Mouse (Mus musculus) ES-E14 (cell line): ENCODE measurements at regions not wholly inside any gene's neighbourhood (a gene's known extent, or its start where the extent isn't known, plus 50 kb on each side); places are given as distances from the start of the nearest gene placed in this dataset.

ENCODE experiments used
- DNase-seq: peaks from one replicate; pipeline ENCODE4 v3.0.0-alpha.2; 2013; ENCODE audit warnings: low read depth, low spot score
- H3K27ac ChIP-seq: 2 replicates; pipeline ENCODE4 v1.5.1; 2012; ENCODE audit warnings: low read depth, mild to moderate bottlenecking, low read length, moderate library complexity, mixed read lengths; ENCODE audit not compliant: poor library complexity, insufficient read depth, severe bottlenecking
- H3K36me3 ChIP-seq: 2 replicates; pipeline ENCODE4 v1.6.1; 2012; ENCODE audit warnings: mild to moderate bottlenecking, low read length, moderate library complexity, mixed read lengths; ENCODE audit not compliant: control insufficient read depth, poor library complexity, insufficient read depth, severe bottlenecking
- H3K4me1 ChIP-seq, 2 experiments: fragments of 150-350 bp in 1 of 2; sonication (generic) in 1 of 2; 2 replicates each; pipeline ENCODE4 v1.6.1; 2012; ENCODE audit warnings: low read length in 2 of 2, mild to moderate bottlenecking in 1 of 2, mixed read lengths in 1 of 2; ENCODE audit not compliant: control insufficient read depth in 2 of 2, insufficient read depth in 2 of 2, poor library complexity in 1 of 2
- H3K4me3 ChIP-seq, 2 experiments: fragments of 150-350 bp in 1 of 2; sonication (generic) in 1 of 2; 2 replicates each; pipeline ENCODE4 v1.5.1; 2012; ENCODE audit warnings: low read length in 2 of 2, low read depth in 1 of 2, mild to moderate bottlenecking in 1 of 2, mixed read lengths in 1 of 2; ENCODE audit not compliant: insufficient read depth in 1 of 2, poor library complexity in 1 of 2, severe bottlenecking in 1 of 2
- H3K9ac ChIP-seq: 2 replicates; pipeline ENCODE4 v1.6.1; 2012; ENCODE audit warnings: low read depth, mild to moderate bottlenecking, low read length, mixed read lengths; ENCODE audit not compliant: poor library complexity, insufficient read depth, severe bottlenecking
- H3K9me3 ChIP-seq: fragments of 150-350 bp; sonication (generic); 2 replicates; pipeline ENCODE4 v1.6.1; 2012; ENCODE audit warnings: low read depth, mild to moderate bottlenecking, low read length; ENCODE audit not compliant: control insufficient read depth, insufficient read depth
- CHD2 ChIP-seq: IDR thresholded peaks from 2 replicates; pipeline ENCODE4 v1.6.1; 2014; ENCODE audit warnings: mild to moderate bottlenecking, low read depth, low read length, inconsistent platforms
- HCFC1 ChIP-seq: IDR thresholded peaks from 2 replicates; pipeline ENCODE4 v1.6.1; 2012; ENCODE audit warnings: low read length, inconsistent platforms, borderline replicate concordance; ENCODE audit not compliant: insufficient read depth
- MAFK ChIP-seq: IDR thresholded peaks from 2 replicates; pipeline ENCODE4 v1.6.1; 2014; ENCODE audit warnings: mild to moderate bottlenecking, low read depth, low read length, inconsistent platforms; ENCODE audit not compliant: insufficient read depth
- ZC3H11A ChIP-seq: IDR thresholded peaks from 2 replicates; pipeline ENCODE4 v1.6.1; 2012; ENCODE audit warnings: low read depth, mild to moderate bottlenecking, inconsistent platforms, low read length, borderline replicate concordance
- ZNF384 ChIP-seq: IDR thresholded peaks from 2 replicates; pipeline ENCODE4 v1.6.1; 2012; ENCODE audit warnings: low read depth, low read length, inconsistent platforms
- in situ Hi-C, 2 experiments: fragments of 600-800 bp; cut with MboI; formaldehyde crosslinking; loops; one replicate each; pipeline ENCODE4 v1.15.1; 2025; ENCODE audit warnings: low sequenced_read_pairs in 2 of 2, inconsistent platforms in 1 of 2; ENCODE audit not compliant: unreplicated experiment in 2 of 2

- H3K9me3 ChIP-seq, result no peaks in the 10 kb centered on the region
- TF ChIP-seq CHD2 (no peak), ZC3H11A (no peak), ZNF384 (no peak), MAFK (no peak), HCFC1 (no peak)
- H3K36me3 ChIP-seq, result no peaks in the 10 kb centered on the region
- in situ Hi-C loops, result no loop called here
- DNase-seq, result no peak
- H3K4me1 ChIP-seq, result no peaks in the 10 kb centered on the region
- no peak overlapping the region for H3K27ac ChIP-seq
- H3K4me3 ChIP-seq, result no peak overlapping the region
- H3K9ac ChIP-seq, result no peak overlapping the region
Observed at GRCm38 (mm10) chr7:72503756-72504155, 197.3 kb upstream of the Mctp2 start.

- no peak overlapping the region for H3K27ac ChIP-seq
- in situ Hi-C loops, result no loop called here
- DNase-seq, result no peak
- no peaks in the 10 kb centered on the region for H3K4me1 ChIP-seq
- TF ChIP-seq ZC3H11A (no peak), MAFK (no peak)
- no peak overlapping the region for H3K4me3 ChIP-seq
- no peaks in the 10 kb centered on the region for H3K36me3 ChIP-seq
- no peak overlapping the region for H3K9ac ChIP-seq
- H3K9me3 ChIP-seq, result no peaks in the 10 kb centered on the region
Observed at GRCm38 (mm10) chr7:72504268-72504667, 197.9 kb upstream of the Mctp2 start.

- TF ChIP-seq CHD2, result no peak
- no peak for TF ChIP-seq ZNF384
- TF ChIP-seq MAFK, result no peak
- no peak for TF ChIP-seq ZC3H11A
- no peak for TF ChIP-seq HCFC1
- no peaks in the 10 kb centered on the region for H3K4me1 ChIP-seq
- DNase-seq, result no peak
- in situ Hi-C loops, result no loop called here
- no peak overlapping the region for H3K27ac ChIP-seq
- H3K4me3 ChIP-seq, result no peak overlapping the region
- no peaks in the 10 kb centered on the region for H3K9me3 ChIP-seq
- no peak overlapping the region for H3K9ac ChIP-seq
- H3K36me3 ChIP-seq, result no peaks in the 10 kb centered on the region
Observed at GRCm38 (mm10) chr7:72505732-72506460, 199.5 kb upstream of the Mctp2 start.

GRCm38 (mm10) chr7:72507946-72508345 lies 201.5 kb upstream of the Mctp2 start:
- H3K27ac ChIP-seq, result no peak overlapping the region
- DNase-seq, result no peak
- no peaks in the 10 kb centered on the region for H3K36me3 ChIP-seq
- H3K4me3 ChIP-seq, result no peak overlapping the region
- TF ChIP-seq MAFK (no peak), HCFC1 (no peak), CHD2 (no peak), ZC3H11A (no peak), ZNF384 (no peak)
- in situ Hi-C loops, result no loop called here
- H3K4me1 ChIP-seq, result no peaks in the 10 kb centered on the region
- no peaks in the 10 kb centered on the region for H3K9me3 ChIP-seq
- H3K9ac ChIP-seq, result no peak overlapping the region

GRCm38 (mm10) chr7:72510116-72510515 lies 203.7 kb upstream of the Mctp2 start:
- no peaks in the 10 kb centered on the region for H3K4me1 ChIP-seq
- TF ChIP-seq MAFK (no peak), ZC3H11A (no peak), ZNF384 (no peak), HCFC1 (no peak), CHD2 (no peak)
- DNase-seq, result no peak
- no peaks in the 10 kb centered on the region for H3K36me3 ChIP-seq
- no peak overlapping the region for H3K9ac ChIP-seq
- H3K9me3 ChIP-seq, result no peaks in the 10 kb centered on the region
- no peak overlapping the region for H3K27ac ChIP-seq
- in situ Hi-C loops, result no loop called here
- H3K4me3 ChIP-seq, result no peak overlapping the region
